Mouse (Mus musculus) liver, postnatal 0 days (tissue): ENCODE data around the gene Dhx9. TPM values are rescaled to one million over a fixed set of nuclear protein-coding genes. Genes with fewer than 3 reads are reported as not detected.
A peak's percentile ranks its signal among the peaks of the same experiment; 100 is the strongest.
"Not testable (repeated sequence)": the region's sequence is repeated elsewhere in the genome, so short reads cannot be mapped to it uniquely, and the experiment has no call there.

ENCODE experiments used
- ATAC-seq: fragments of 200-750 bp; cut with Nextera tagmentation; 2 replicates; pipeline ENCODE4 v1.8.0; 2017; ENCODE audit warnings: mild to moderate bottlenecking, moderate library complexity
- DNase-seq: peaks from one replicate; pipeline ENCODE4 v3.0.0-alpha.2; 2016
- H3K27ac ChIP-seq: fragments of 300-500 bp; sonication (generic); 2 replicates; pipeline ENCODE4 v1.5.1; 2014; ENCODE audit warnings: antibody characterized with exemption, moderate library complexity, mild to moderate bottlenecking, low read depth
- H3K27me3 ChIP-seq: fragments of 300-500 bp; sonication (generic); 2 replicates; pipeline ENCODE4 v1.6.1; 2014; ENCODE audit warnings: low read length, control low read depth, mixed read lengths; ENCODE audit not compliant: insufficient read depth
- H3K36me3 ChIP-seq: fragments of 300-500 bp; sonication (generic); replicated peaks from 2 replicates; pipeline ENCODE4 v1.6.1; 2014; ENCODE audit warnings: mild to moderate bottlenecking, control low read depth, low read length, moderate library complexity, mixed read lengths; ENCODE audit not compliant: insufficient read depth
- H3K4me1 ChIP-seq: fragments of 300-500 bp; sonication (generic); 2 replicates; pipeline ENCODE4 v1.6.1; 2014; ENCODE audit warnings: antibody characterized with exemption, mild to moderate bottlenecking, control low read depth; ENCODE audit not compliant: insufficient read depth
- H3K4me2 ChIP-seq: fragments of 300-500 bp; sonication (generic); 2 replicates; pipeline ENCODE4 v1.6.1; 2014; ENCODE audit warnings: low read depth, mild to moderate bottlenecking, low read length, moderate library complexity, mixed read lengths
- H3K4me3 ChIP-seq: fragments of 300-500 bp; sonication (generic); 2 replicates; pipeline ENCODE4 v1.5.1; 2014; ENCODE audit warnings: low read depth, low read length
- H3K9ac ChIP-seq: fragments of 300-500 bp; sonication (generic); replicated peaks from 2 replicates; pipeline ENCODE4 v1.6.1; 2014; ENCODE audit warnings: mild to moderate bottlenecking, moderate library complexity
- H3K9me3 ChIP-seq: fragments of 300-500 bp; sonication (generic); 2 replicates; pipeline ENCODE4 v1.6.1; 2016; ENCODE audit warnings: mild to moderate bottlenecking, control low read depth, low read length, mixed read lengths
- CTCF ChIP-seq: sonication (generic); IDR thresholded peaks from 2 replicates; pipeline ENCODE4 v1.5.1; 2016; ENCODE audit warnings: antibody characterized with exemption, low read depth
- EP300 ChIP-seq: IDR thresholded peaks from 2 replicates; pipeline ENCODE4 v1.6.1; 2016; ENCODE audit warnings: antibody characterized with exemption, low read depth, mild to moderate bottlenecking
- WGBS: fragments of 180-500 bp; shearing (Covaris S2); extraction: QIAGEN DNeasy Blood & Tissue Kit; methylation state at CpG from one replicate; pipeline ENCODE4 v1.1.7; 2014; ENCODE audit not compliant: insufficient replicate concordance; 5-methylcytosine and 5-hydroxymethylcytosine counted together
- polyA plus RNA-seq: library from polyadenylated mRNA; unstranded; fragments of >200 nt; fragmentation: Nextera tagmentation; extraction: Ambion mirVana; gene quantifications from 2 replicates; pipeline ENCODE4 v1.2.1, GENCODE M21; 2015

Gene Dhx9
- polyA plus RNA-seq = 7.7 and 9.9 TPM in 2 replicates

GRCm38 (mm10) chr1:153487500-153487879, at the start of gene Dhx9:
Gene Dhx9, minus strand, starts transcription at chr1:153487660.
- Histone ChIP-seq H3K27ac (peak within 1 kb of the TSS; percentile 86), H3K4me1 (peaks cover 19% of the 10 kb centered on the region), H3K36me3 (peaks cover 10% of the 10 kb centered on the region), H3K9ac (peak within 1 kb of the TSS; percentile 92), H3K4me3 (peak within 1 kb of the TSS; percentile 96), H3K9me3 (no peaks in the 10 kb centered on the region), H3K27me3 (no peaks in the 10 kb centered on the region), H3K4me2 (peak within 1 kb of the TSS; percentile 87)
- DNase-seq = peak; percentile 99
- WGBS = under 1% methylated on average over 31 of the region's 35 CpGs
- peak; percentile 86 for ATAC-seq
- TF ChIP-seq CTCF (peak; percentile 19; the same call in 1 of the 2 replicates), EP300 (no peak; the same call in 1 of the 2 replicates)

DNA sequence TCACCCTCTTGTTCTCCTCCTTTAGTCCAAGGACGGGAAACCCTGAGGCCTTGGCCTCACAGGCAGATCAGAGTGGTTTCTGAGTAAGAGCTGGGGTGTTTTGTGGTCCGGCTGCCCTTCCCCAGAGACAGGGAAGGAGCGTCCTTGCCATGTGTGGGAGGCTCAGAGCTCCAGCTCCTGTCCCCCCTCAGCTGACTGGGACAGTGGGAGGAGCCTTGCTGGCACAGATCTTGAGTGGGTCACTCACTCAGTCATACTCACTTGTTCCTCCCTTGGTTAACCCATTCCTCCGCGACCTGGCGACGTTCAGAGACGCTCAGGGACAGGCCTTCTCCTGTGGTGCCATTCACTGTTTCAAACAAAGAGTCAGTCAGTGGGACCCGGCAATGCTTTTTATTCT, 48.2 kb upstream of the Dhx9 start:
- WGBS = 77% methylated on average over 9 of the region's 9 CpGs
- H3K36me3 ChIP-seq = no peaks in the 10 kb centered on the region
- no peak overlapping the region for H3K9ac ChIP-seq
- no peak overlapping the region for H3K4me3 ChIP-seq
- H3K27me3 ChIP-seq = no peaks in the 10 kb centered on the region
- DNase-seq = no peak
- TF ChIP-seq CTCF (no peak), EP300 (no peak)
- H3K27ac ChIP-seq = no peak overlapping the region
- ATAC-seq = no peak
- no peak overlapping the region for H3K4me2 ChIP-seq
- no peaks in the 10 kb centered on the region for H3K4me1 ChIP-seq
- no peaks in the 10 kb centered on the region for H3K9me3 ChIP-seq

GRCm38 (mm10) chr1:153532896-153533295, 45.4 kb upstream of the Dhx9 start:
- ATAC-seq, H3K4me1 ChIP-seq, H3K27me3 ChIP-seq, H3K4me2 ChIP-seq, H3K9me3 ChIP-seq, DNase-seq, H3K36me3 ChIP-seq, H3K27ac ChIP-seq, H3K9ac ChIP-seq, H3K4me3 ChIP-seq: not testable (repeated sequence)
- 72% methylated on average over 3 of the region's 3 CpGs for WGBS

- 15% methylated on average over 12 of the region's 12 CpGs for WGBS
Measured at GRCm38 (mm10) chr1:153532234-153532841, 44.9 kb upstream of the Dhx9 start.

DNA sequence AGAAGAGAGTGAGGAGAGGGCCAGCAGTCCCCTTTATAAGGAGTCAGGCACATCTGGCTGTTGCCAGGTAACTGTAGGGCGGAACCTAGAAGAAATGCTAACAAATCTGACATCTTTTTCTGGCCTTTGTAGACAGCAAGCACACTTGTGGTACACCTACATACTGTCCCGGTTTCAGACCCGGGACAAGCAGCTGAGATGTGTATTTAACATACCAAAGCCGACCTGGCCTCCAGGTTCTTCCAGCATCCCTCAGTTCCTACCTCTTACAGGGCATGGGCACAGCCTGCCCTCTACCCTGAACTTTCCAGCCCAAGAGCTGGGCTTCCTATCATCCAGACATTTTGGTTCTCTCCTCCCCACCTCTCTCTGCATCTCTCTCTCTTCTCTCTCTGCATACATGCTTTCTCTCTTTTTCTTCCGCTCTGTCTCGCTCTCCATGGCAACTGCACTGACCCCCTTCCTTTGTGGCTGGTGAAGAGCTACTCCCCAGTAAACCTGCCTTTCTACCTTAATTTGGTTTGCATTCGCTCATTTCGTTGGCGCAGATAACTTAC, 44.3 kb upstream of the Dhx9 start:
- TF ChIP-seq CTCF (no peak), EP300 (no peak)
- no peak overlapping the region for H3K27ac ChIP-seq
- no peaks in the 10 kb centered on the region for H3K36me3 ChIP-seq
- no peak for DNase-seq
- peak overlapping the region; percentile 56 for H3K4me2 ChIP-seq
- H3K27me3 ChIP-seq = no peaks in the 10 kb centered on the region
- no peak overlapping the region for H3K9ac ChIP-seq
- H3K9me3 ChIP-seq = no peaks in the 10 kb centered on the region
- no peak for ATAC-seq
- 34% methylated on average over 9 of the region's 9 CpGs for WGBS
- no peaks in the 10 kb centered on the region for H3K4me1 ChIP-seq
- no peak overlapping the region for H3K4me3 ChIP-seq

More at GRCm38 (mm10) chr1:153532234-153532841, 44.9 kb upstream of the Dhx9 start:
- H3K36me3 ChIP-seq = no peaks in the 10 kb centered on the region
- H3K27me3 ChIP-seq = no peaks in the 10 kb centered on the region
- H3K9ac ChIP-seq = peak overlapping the region; percentile 24; the same call in 1 of the 2 replicates
- no peak for ATAC-seq
- no peak overlapping the region for H3K27ac ChIP-seq
- no peaks in the 10 kb centered on the region for H3K9me3 ChIP-seq
- H3K4me1 ChIP-seq = no peaks in the 10 kb centered on the region
- no peak for TF ChIP-seq CTCF
- DNase-seq = no peak
- H3K4me2 ChIP-seq = peak overlapping the region; percentile 56
- 0 out of 2 replicates have a peak overlapping the region, but pooled peaks have one; percentile 10 for H3K4me3 ChIP-seq

- TF ChIP-seq CTCF (no peak), EP300 (no peak)
- ATAC-seq = no peak
- H3K36me3 ChIP-seq = no peaks in the 10 kb centered on the region
- no peaks in the 10 kb centered on the region for H3K4me1 ChIP-seq
- no peak overlapping the region for H3K27ac ChIP-seq
- 51% methylated on average over 3 of the region's 3 CpGs for WGBS
- no peak for DNase-seq
- no peaks in the 10 kb centered on the region for H3K9me3 ChIP-seq
- no peak overlapping the region for H3K9ac ChIP-seq
- H3K4me3 ChIP-seq = no peak overlapping the region
- no peaks in the 10 kb centered on the region for H3K27me3 ChIP-seq
- H3K4me2 ChIP-seq = no peak overlapping the region
Measured at GRCm38 (mm10) chr1:153522116-153522515, 34.7 kb upstream of the Dhx9 start.
